Mouse (Mus musculus) G1E (cell line): ENCODE data around the gene Dnajc6. TPM values are rescaled to one million over a fixed set of nuclear protein-coding genes. Genes with fewer than 3 reads are reported as not detected.

Experiments
- ATAC-seq: 2 replicates; pipeline ENCODE4 v1.8.0; 2016; ENCODE audit warnings: mild to moderate bottlenecking; ENCODE audit not compliant: insufficient number of reproducible peaks, poor library complexity, low FRiP score, severe bottlenecking; ENCODE audit errors: extremely low read depth
- DNase-seq: peaks from one replicate; pipeline ENCODE4 v3.0.0; 2012; ENCODE audit warnings: low spot score
- H3K27me3 ChIP-seq: 2 replicates; pipeline ENCODE4 v1.6.1; 2012; ENCODE audit warnings: mild to moderate bottlenecking, low read length, inconsistent platforms; ENCODE audit not compliant: insufficient read depth
- H3K36me3 ChIP-seq: replicated peaks from 2 replicates; pipeline ENCODE3; 2012; ENCODE audit warnings: mild to moderate bottlenecking, inconsistent platforms
- H3K4me1 ChIP-seq: 2 replicates; pipeline ENCODE4 v1.6.1; 2012; ENCODE audit warnings: low read depth, low read length, inconsistent platforms, mixed read lengths; ENCODE audit not compliant: insufficient read depth
- H3K4me3 ChIP-seq: 2 replicates; pipeline ENCODE4 v1.5.1; 2012; ENCODE audit warnings: low read depth, mild to moderate bottlenecking, inconsistent platforms, low read length, moderate library complexity, mixed read lengths
- H3K9me3 ChIP-seq: replicated peaks from 2 replicates; pipeline ENCODE4 v1.6.1; 2012; ENCODE audit warnings: inconsistent platforms
- CTCF ChIP-seq: IDR thresholded peaks from 2 replicates; pipeline ENCODE4 v1.5.1; 2012; ENCODE audit warnings: low read depth, low read length, inconsistent platforms, mixed read lengths
- GATA1 ChIP-seq: IDR thresholded peaks from 2 replicates; pipeline ENCODE4 v1.6.1; 2012; ENCODE audit warnings: borderline replicate concordance, low read length, inconsistent platforms, mixed read lengths
- GATA2 ChIP-seq: IDR thresholded peaks from 2 replicates; pipeline ENCODE4 v1.6.1; 2012; ENCODE audit warnings: low read depth, low read length, inconsistent platforms, borderline replicate concordance
- POLR2AphosphoS5 ChIP-seq: IDR thresholded peaks from 2 replicates; pipeline ENCODE4 v1.6.1; 2012; ENCODE audit warnings: low read depth, low read length, inconsistent platforms; ENCODE audit not compliant: insufficient replicate concordance
- TAL1 ChIP-seq: conservative IDR thresholded peaks from 2 replicates; pipeline ENCODE4 v1.6.1; 2012; ENCODE audit warnings: low read depth, low read length, inconsistent platforms, mixed read lengths
- polyA plus RNA-seq: library from polyadenylated mRNA; stranded (reverse); fragments of >175 nt; gene quantifications from 2 replicates; pipeline ENCODE4 v1.2.3, GENCODE M21; 2012
- total RNA-seq, 2 experiments: library from RNA; stranded (forward) in 1 of 2; stranded (reverse) in 1 of 2; fragments of 200-1000 nt in 1 of 2; fragments of >200 nt in 1 of 2; fragmentation: Nextera tagmentation in 1 of 2; gene quantifications; 2 replicates each; pipeline ENCODE4 v1.2.3; 2014 to 2017

Gene Dnajc6
- total and polyA plus RNA-seq, 3 experiments, result 0.05 TPM; not detected in 2

GRCm38 (mm10) chr4:101510111-101510903, 13.9 kb downstream of the Dnajc6 start:
- H3K36me3 ChIP-seq, result no peaks in the 10 kb centered on the region
- no peaks in the 10 kb centered on the region; the same call in 1 of the 2 replicates for H3K27me3 ChIP-seq
- H3K4me1 ChIP-seq, result no peaks in the 10 kb centered on the region
- no peak for ATAC-seq
- no peak for DNase-seq
- TF ChIP-seq GATA1, result no peak
- no peak for TF ChIP-seq CTCF
- no peak for TF ChIP-seq POLR2AphosphoS5
- TF ChIP-seq TAL1, result no peak
- no peak for TF ChIP-seq GATA2
- no peaks in the 10 kb centered on the region for H3K9me3 ChIP-seq
- no peak overlapping the region for H3K4me3 ChIP-seq

- no peak for TF ChIP-seq GATA1
- TF ChIP-seq GATA2, result no peak
- no peak for TF ChIP-seq POLR2AphosphoS5
- H3K36me3 ChIP-seq, result no peaks in the 10 kb centered on the region
- DNase-seq (no peak), ATAC-seq (no peak)
- H3K4me3 ChIP-seq, result no peak overlapping the region
- H3K9me3 ChIP-seq, result no peaks in the 10 kb centered on the region
- H3K27me3 ChIP-seq, result no peaks in the 10 kb centered on the region; the same call in 1 of the 2 replicates
- H3K4me1 ChIP-seq, result no peaks in the 10 kb centered on the region
Observed at GRCm38 (mm10) chr4:101510904-101511210, 14.4 kb downstream of the Dnajc6 start.

GRCm38 (mm10) chr4:101511768-101512521, 15.5 kb downstream of the Dnajc6 start:
- DNase-seq (no peak), ATAC-seq (no peak)
- Histone ChIP-seq H3K4me1 (no peaks in the 10 kb centered on the region), H3K4me3 (no peak overlapping the region), H3K36me3 (no peaks in the 10 kb centered on the region), H3K27me3 (no peaks in the 10 kb centered on the region; the same call in 1 of the 2 replicates), H3K9me3 (no peaks in the 10 kb centered on the region)
- no peak for TF ChIP-seq GATA2
- no peak for TF ChIP-seq POLR2AphosphoS5
- no peak for TF ChIP-seq TAL1
- TF ChIP-seq GATA1, result no peak
- no peak for TF ChIP-seq CTCF

- H3K9me3 ChIP-seq, result no peaks in the 10 kb centered on the region
- H3K4me1 ChIP-seq, result no peaks in the 10 kb centered on the region
- ATAC-seq (no peak), DNase-seq (no peak)
- no peak overlapping the region for H3K4me3 ChIP-seq
- TF ChIP-seq GATA1 (no peak), TAL1 (no peak)
- H3K36me3 ChIP-seq, result no peaks in the 10 kb centered on the region
- H3K27me3 ChIP-seq, result no peaks in the 10 kb centered on the region; the same call in 1 of the 2 replicates
Observed at GRCm38 (mm10) chr4:101513251-101513650, 16.8 kb downstream of the Dnajc6 start.

GRCm38 (mm10) chr4:101515853-101516252, 19.4 kb downstream of the Dnajc6 start:
- no peak for DNase-seq
- no peak for ATAC-seq
- Histone ChIP-seq H3K27me3 (no peaks in the 10 kb centered on the region), H3K4me3 (no peak overlapping the region), H3K36me3 (no peaks in the 10 kb centered on the region), H3K4me1 (no peaks in the 10 kb centered on the region), H3K9me3 (no peaks in the 10 kb centered on the region)
- TF ChIP-seq GATA1, result no peak
- no peak for TF ChIP-seq CTCF
- no peak for TF ChIP-seq GATA2
- no peak for TF ChIP-seq TAL1
- TF ChIP-seq POLR2AphosphoS5, result no peak

GRCm38 (mm10) chr4:101516434-101517168, 20.2 kb downstream of the Dnajc6 start:
- no peak for DNase-seq
- Histone ChIP-seq H3K27me3 (no peaks in the 10 kb centered on the region), H3K4me3 (no peak overlapping the region), H3K36me3 (no peaks in the 10 kb centered on the region), H3K9me3 (no peaks in the 10 kb centered on the region), H3K4me1 (no peaks in the 10 kb centered on the region)
- TF ChIP-seq POLR2AphosphoS5, result no peak
- TF ChIP-seq GATA2, result no peak
- TF ChIP-seq CTCF, result no peak
- no peak for TF ChIP-seq TAL1
- TF ChIP-seq GATA1, result no peak
- no peak for ATAC-seq
